Mouse (Mus musculus): ENCODE data around the gene Clk2. TPM values are rescaled to one million over a fixed set of nuclear protein-coding genes. Genes with fewer than 3 reads are reported as not detected.

The Clk2 gene
- polyA plus RNA-seq (2014; fragmentation: Nextera tagmentation; extraction: Ambion mirVana): 27.6 and 30.6 TPM in 2 replicates

DNA sequence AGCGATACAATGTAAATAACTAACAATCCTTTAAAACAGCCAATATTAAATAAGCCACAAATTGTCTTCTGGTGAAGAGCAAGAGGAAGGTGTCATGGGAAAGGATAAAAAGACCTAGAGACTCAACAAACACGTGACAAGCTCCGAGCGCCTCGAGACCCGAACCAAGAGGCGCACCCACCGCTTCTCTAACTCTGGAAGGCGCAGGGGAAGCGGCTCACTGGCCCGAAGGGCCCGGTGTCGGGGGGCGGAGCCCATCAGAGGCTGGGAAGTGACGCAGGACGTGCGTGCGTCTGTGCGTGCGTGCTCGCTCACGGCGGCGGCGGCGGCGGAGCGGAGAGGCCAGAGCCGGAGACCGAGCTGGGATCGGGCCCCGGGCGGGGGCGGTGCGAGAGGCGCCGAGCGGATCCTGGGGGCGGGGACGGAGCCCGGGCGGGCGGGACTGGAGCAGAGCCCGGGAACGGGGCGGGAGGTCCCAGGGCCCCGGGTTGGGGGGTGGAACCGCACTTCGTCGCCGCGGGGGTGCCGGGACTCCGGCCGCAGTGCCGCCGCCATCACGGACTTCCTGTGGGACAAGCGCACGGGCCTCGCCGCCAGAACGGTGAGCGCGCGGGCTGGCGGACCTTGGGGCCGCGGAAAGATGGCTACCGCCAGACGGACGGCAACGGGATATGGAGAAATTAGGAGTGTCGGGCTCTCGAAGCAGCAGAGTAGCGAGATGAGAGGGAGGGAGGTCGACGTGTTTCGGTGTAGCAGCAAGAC is at the start of gene Clk2:
Clk2 (plus strand) TSS at position 290 of the 762 bp plus-strand sequence.
- H3K36me3 ChIP-seq (ENCODE audit: control insufficient read depth, insufficient read depth, low read length): peaks cover 7% of the 10 kb centered on the region
- peak; percentile 97 for DNase-seq (ENCODE audit: low spot score)
- WGBS: under 1% methylated on average over 77 of the region's 79 CpGs
- H3K4me3 ChIP-seq (ENCODE audit: low read depth, low read length): peak within 1 kb of the TSS; percentile 92
- no peaks in the 10 kb centered on the region for H3K9me3 ChIP-seq (ENCODE audit: control insufficient read depth, low read length)
- ATAC-seq (ENCODE audit: low FRiP score): peak; percentile 94
- peak within 1 kb of the TSS; percentile 92 for H3K27ac ChIP-seq (ENCODE audit: low read depth, low read length)
- H3K4me2 ChIP-seq (replicated peaks; ENCODE audit: low read depth, low read length): peak within 1 kb of the TSS; percentile 55
- H3K9ac ChIP-seq (ENCODE audit: low read depth, low read length): peak within 1 kb of the TSS; percentile 94
- H3K27me3 ChIP-seq (ENCODE audit: control insufficient read depth, insufficient read depth, low read length): no peaks in the 10 kb centered on the region
- H3K4me1 ChIP-seq (replicated peaks; ENCODE audit: control insufficient read depth, insufficient read depth, low read length): peaks cover 2% of the 10 kb centered on the region; the same call in 1 of the 2 replicates

DNA sequence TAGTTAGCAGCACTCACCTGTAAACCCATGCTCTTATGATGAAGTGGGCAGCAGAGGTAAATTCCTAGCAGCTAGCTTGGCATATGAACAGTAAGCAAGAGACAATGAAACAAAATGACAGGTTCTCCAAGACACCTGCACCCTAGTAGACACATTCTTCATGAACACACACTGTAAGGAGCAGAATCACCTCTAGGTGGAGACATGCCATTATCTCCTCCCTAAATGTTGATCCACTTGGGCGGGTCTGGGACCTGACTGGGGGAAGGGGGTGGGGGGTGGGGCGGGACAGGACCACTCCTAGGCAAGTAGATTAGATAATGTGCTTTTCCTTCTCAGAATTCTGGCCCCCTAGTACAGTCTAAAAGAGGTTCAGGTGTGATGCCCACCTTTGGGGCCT is 49.1 kb upstream of the Clk2 start:
- no peak overlapping the region for H3K27ac ChIP-seq (ENCODE audit: low read depth, low read length)
- peak; percentile 22 for DNase-seq (ENCODE audit: low spot score)
- WGBS: 0% methylated on average over 2 of the region's 2 CpGs

DNA sequence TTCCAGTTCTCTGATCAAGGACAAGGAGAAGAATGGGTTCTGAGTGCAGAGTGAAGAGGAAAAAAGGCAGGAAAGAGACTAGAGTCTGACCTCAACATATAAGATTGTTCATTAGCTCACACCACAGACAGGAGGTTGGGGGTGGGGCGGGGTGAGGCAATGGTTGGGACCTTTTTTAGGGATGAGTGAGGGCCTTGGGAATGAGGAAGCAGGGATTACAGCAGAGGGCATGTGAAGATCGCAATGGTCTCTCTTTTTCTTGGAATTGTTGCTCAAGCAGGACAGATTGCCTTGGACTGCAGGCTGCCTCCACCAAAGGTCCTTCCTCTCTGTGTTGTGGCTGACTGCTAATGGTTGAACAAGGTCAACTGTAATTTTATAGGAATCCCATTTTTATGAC is 41.3 kb upstream of the Clk2 start:
- H3K4me1 ChIP-seq (replicated peaks; ENCODE audit: control insufficient read depth, insufficient read depth, low read length): no peaks in the 10 kb centered on the region
- H3K27me3 ChIP-seq (ENCODE audit: control insufficient read depth, insufficient read depth, low read length): no peaks in the 10 kb centered on the region
- H3K4me3 ChIP-seq (ENCODE audit: low read depth, low read length): no peak overlapping the region
- WGBS: 74% methylated on average over 2 of the region's 2 CpGs
- H3K9me3 ChIP-seq (ENCODE audit: control insufficient read depth, low read length): no peaks in the 10 kb centered on the region
- H3K36me3 ChIP-seq (ENCODE audit: control insufficient read depth, insufficient read depth, low read length): no peaks in the 10 kb centered on the region
- H3K4me2 ChIP-seq (replicated peaks; ENCODE audit: low read depth, low read length): no peak overlapping the region
- no peak overlapping the region for H3K27ac ChIP-seq (ENCODE audit: low read depth, low read length)
- ATAC-seq (ENCODE audit: low FRiP score) (no peak), DNase-seq (ENCODE audit: low spot score) (no peak)
- H3K9ac ChIP-seq (ENCODE audit: low read depth, low read length): no peak overlapping the region

More for the DNA sequence above, 49.1 kb upstream of the Clk2 start:
- no peak for ATAC-seq (ENCODE audit: low FRiP score)
- no peaks in the 10 kb centered on the region for H3K9me3 ChIP-seq (ENCODE audit: control insufficient read depth, low read length)
- H3K9ac ChIP-seq (ENCODE audit: low read depth, low read length): no peak overlapping the region
- H3K4me1 ChIP-seq (replicated peaks; ENCODE audit: control insufficient read depth, insufficient read depth, low read length): no peaks in the 10 kb centered on the region
- no peaks in the 10 kb centered on the region for H3K36me3 ChIP-seq (ENCODE audit: control insufficient read depth, insufficient read depth, low read length)
- H3K4me2 ChIP-seq (replicated peaks; ENCODE audit: low read depth, low read length): no peak overlapping the region
- no peaks in the 10 kb centered on the region for H3K27me3 ChIP-seq (ENCODE audit: control insufficient read depth, insufficient read depth, low read length)
- H3K4me3 ChIP-seq (ENCODE audit: low read depth, low read length): no peak overlapping the region

DNA sequence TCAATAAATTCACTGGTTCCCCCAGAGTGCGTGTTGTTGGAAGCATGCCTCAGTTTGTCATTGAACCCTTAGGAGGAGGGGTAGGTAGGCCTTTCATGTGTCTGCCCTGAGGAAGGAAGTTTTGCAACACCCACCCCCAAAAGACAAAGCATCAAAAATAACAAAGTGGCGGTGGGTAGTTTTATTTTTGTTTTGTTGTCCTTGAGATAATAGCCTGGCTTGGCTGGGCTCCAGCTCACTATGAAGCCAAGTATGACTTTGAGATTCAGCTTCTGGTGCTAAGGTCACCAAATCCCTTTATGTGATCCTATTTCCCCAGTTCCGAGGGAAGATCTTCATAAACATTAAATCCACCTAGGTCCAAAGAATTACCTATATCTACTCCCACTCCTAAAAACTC is 40.4 kb upstream of the Clk2 start:
- H3K4me1 ChIP-seq (replicated peaks; ENCODE audit: control insufficient read depth, insufficient read depth, low read length): no peaks in the 10 kb centered on the region
- WGBS: 87% methylated on average over 3 of the region's 3 CpGs
- H3K36me3 ChIP-seq (ENCODE audit: control insufficient read depth, insufficient read depth, low read length): no peaks in the 10 kb centered on the region
- no peak overlapping the region for H3K27ac ChIP-seq (ENCODE audit: low read depth, low read length)
- H3K27me3 ChIP-seq (ENCODE audit: control insufficient read depth, insufficient read depth, low read length): no peaks in the 10 kb centered on the region
- H3K4me2 ChIP-seq (replicated peaks; ENCODE audit: low read depth, low read length): no peak overlapping the region
- DNase-seq (ENCODE audit: low spot score): no peak
- no peak overlapping the region for H3K4me3 ChIP-seq (ENCODE audit: low read depth, low read length)
- ATAC-seq (ENCODE audit: low FRiP score): no peak
- no peak overlapping the region for H3K9ac ChIP-seq (ENCODE audit: low read depth, low read length)
- no peaks in the 10 kb centered on the region for H3K9me3 ChIP-seq (ENCODE audit: control insufficient read depth, low read length)

DNA sequence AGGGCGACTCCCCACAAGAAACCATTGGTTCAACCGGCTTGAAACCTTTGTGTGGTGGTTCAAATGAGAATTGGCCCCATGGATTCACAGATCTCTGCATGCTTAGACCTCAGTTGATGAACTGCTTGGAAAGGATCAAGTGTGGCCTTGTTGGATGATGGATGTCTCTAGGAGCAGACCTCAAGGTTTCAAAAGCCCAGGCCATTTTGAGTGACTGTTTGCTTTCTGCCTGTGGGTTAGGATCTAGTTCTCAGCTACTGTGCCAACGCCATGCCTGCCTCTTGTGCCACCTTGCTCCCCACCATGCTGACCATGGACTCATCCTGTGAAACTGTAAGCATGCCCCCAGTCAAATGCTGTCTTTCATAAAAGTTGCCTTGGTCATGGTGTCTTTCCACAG is 38.6 kb upstream of the Clk2 start:
- H3K4me3 ChIP-seq (ENCODE audit: low read depth, low read length): no peak overlapping the region
- no peak overlapping the region for H3K27ac ChIP-seq (ENCODE audit: low read depth, low read length)
- H3K27me3 ChIP-seq (ENCODE audit: control insufficient read depth, insufficient read depth, low read length): no peaks in the 10 kb centered on the region
- 90% methylated on average over 3 of the region's 3 CpGs for WGBS
- H3K9ac ChIP-seq (ENCODE audit: low read depth, low read length): no peak overlapping the region
- no peaks in the 10 kb centered on the region for H3K4me1 ChIP-seq (replicated peaks; ENCODE audit: control insufficient read depth, insufficient read depth, low read length)
- no peaks in the 10 kb centered on the region for H3K36me3 ChIP-seq (ENCODE audit: control insufficient read depth, insufficient read depth, low read length)
- H3K4me2 ChIP-seq (replicated peaks; ENCODE audit: low read depth, low read length): no peak overlapping the region
- DNase-seq (ENCODE audit: low spot score) (no peak), ATAC-seq (ENCODE audit: low FRiP score) (no peak)
- no peaks in the 10 kb centered on the region for H3K9me3 ChIP-seq (ENCODE audit: control insufficient read depth, low read length)

DNA sequence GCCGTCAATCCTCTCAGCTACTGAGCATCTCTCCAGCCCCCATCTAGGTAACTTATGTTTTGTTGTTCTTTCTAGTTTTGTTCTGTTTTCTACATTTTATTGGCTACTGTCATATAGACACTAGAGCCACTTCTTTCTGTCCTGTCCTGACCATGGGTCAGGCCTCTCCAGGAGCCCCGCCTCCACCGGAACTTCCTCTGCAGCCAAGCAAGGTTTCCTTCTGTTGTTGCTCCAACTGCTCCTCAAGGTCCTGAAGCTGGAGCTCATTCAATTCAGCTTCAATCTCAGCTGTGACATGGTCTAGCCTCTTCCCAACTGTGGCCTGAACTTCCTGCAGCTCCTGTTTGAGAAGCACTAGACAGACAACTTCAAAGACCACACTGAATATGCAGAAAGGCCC is 34.7 kb upstream of the Clk2 start:
- ATAC-seq (ENCODE audit: low FRiP score) (no peak), DNase-seq (ENCODE audit: low spot score) (no peak)
- 97% methylated on average over 3 of the region's 3 CpGs for WGBS
- Histone ChIP-seq H3K9me3 (ENCODE audit: control insufficient read depth, low read length) (no peaks in the 10 kb centered on the region), H3K4me3 (ENCODE audit: low read depth, low read length) (no peak overlapping the region), H3K4me1 (replicated peaks; ENCODE audit: control insufficient read depth, insufficient read depth, low read length) (no peaks in the 10 kb centered on the region), H3K4me2 (replicated peaks; ENCODE audit: low read depth, low read length) (no peak overlapping the region), H3K27ac (ENCODE audit: low read depth, low read length) (no peak overlapping the region), H3K9ac (ENCODE audit: low read depth, low read length) (no peak overlapping the region), H3K27me3 (ENCODE audit: control insufficient read depth, insufficient read depth, low read length) (no peaks in the 10 kb centered on the region), H3K36me3 (ENCODE audit: control insufficient read depth, insufficient read depth, low read length) (no peaks in the 10 kb centered on the region)

DNA sequence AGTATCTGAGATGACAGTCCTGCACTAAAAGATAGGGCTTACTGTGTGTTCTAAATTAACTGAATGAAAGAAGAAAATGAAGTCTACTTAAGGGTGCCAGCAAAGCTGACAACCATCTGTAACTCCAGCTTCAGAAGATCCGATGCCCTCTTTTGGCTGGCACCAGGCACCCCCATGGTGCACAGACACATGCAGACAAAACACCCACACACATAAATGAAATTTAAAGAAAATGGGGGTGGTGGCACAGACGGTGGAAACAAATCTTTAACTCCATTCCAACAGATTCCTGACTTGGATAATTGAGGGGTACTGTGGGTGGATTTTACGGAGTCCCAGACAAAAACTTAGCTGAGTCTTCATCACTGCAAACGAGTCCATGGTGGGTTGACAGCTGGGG is 32.8 kb upstream of the Clk2 start:
- Histone ChIP-seq H3K4me1 (replicated peaks; ENCODE audit: control insufficient read depth, insufficient read depth, low read length) (no peaks in the 10 kb centered on the region), H3K9ac (ENCODE audit: low read depth, low read length) (no peak overlapping the region), H3K4me3 (ENCODE audit: low read depth, low read length) (no peak overlapping the region; the same call in 1 of the 2 replicates), H3K4me2 (replicated peaks; ENCODE audit: low read depth, low read length) (no peak overlapping the region), H3K9me3 (ENCODE audit: control insufficient read depth, low read length) (no peaks in the 10 kb centered on the region), H3K27me3 (ENCODE audit: control insufficient read depth, insufficient read depth, low read length) (no peaks in the 10 kb centered on the region), H3K36me3 (ENCODE audit: control insufficient read depth, insufficient read depth, low read length) (no peaks in the 10 kb centered on the region), H3K27ac (ENCODE audit: low read depth, low read length) (no peak overlapping the region)
- DNase-seq (ENCODE audit: low spot score) (no peak), ATAC-seq (ENCODE audit: low FRiP score) (no peak)
- 54% methylated on average over 4 of the region's 4 CpGs for WGBS

DNA sequence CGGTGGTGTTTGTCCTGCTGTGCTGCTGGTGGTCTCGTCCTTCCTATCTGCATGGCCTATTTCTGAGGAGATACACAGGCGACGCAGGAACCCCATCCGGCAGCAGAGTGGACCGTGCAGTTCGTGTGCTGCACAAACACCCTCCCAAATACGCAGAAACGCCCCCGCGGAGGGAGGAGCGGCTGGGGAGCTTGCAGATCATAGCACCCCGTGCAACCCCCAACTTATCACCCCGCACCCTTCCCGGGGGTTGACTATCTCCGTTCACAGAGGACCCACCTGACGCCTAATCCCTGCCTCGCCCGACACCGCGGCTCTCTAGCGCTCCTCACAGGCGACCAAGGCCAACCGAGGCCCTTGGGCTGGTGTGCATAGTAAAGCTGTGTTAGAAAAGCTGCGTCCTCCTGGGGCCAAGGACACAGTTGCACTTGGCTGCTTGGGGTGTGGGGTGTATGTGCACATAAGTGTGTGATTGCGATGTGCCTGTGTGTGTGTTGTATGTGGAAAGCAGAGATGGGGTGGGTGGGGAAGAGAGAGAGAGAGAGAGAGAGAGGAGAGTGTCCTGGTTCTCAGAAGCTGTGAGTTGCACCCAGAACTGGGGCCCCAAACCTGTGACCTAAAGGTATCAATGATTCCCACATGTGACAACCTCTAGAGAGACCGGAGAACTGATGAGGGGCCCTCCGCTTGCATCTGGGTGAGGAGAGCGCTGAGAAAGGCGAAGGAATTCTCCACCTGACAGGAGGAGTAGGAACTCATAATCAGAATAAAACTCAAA is 32.1 kb upstream of the Clk2 start:
- peak overlapping the region; percentile 46 for H3K9ac ChIP-seq (ENCODE audit: low read depth, low read length)
- peak overlapping the region; percentile 45 for H3K4me2 ChIP-seq (replicated peaks; ENCODE audit: low read depth, low read length)
- H3K9me3 ChIP-seq (ENCODE audit: control insufficient read depth, low read length): no peaks in the 10 kb centered on the region
- DNase-seq (ENCODE audit: low spot score): peak; percentile 49
- no peak; the same call in 1 of the 2 replicates for ATAC-seq (ENCODE audit: low FRiP score)
- peak overlapping the region; percentile 23 for H3K4me3 ChIP-seq (ENCODE audit: low read depth, low read length)
- H3K27ac ChIP-seq (ENCODE audit: low read depth, low read length): no peak overlapping the region
- H3K27me3 ChIP-seq (ENCODE audit: control insufficient read depth, insufficient read depth, low read length): no peaks in the 10 kb centered on the region
- H3K36me3 ChIP-seq (ENCODE audit: control insufficient read depth, insufficient read depth, low read length): no peaks in the 10 kb centered on the region
- 15% methylated on average over 29 of the region's 30 CpGs for WGBS
- H3K4me1 ChIP-seq (replicated peaks; ENCODE audit: control insufficient read depth, insufficient read depth, low read length): no peaks in the 10 kb centered on the region
